Mouse (Mus musculus): ENCODE results near the gene Adamts10. TPM values are rescaled to one million over a fixed set of nuclear protein-coding genes. Genes with fewer than 3 reads are reported as not detected.
A peak's percentile ranks its signal among the peaks of the same experiment; 100 is the strongest.

Gene Adamts10
- polyA plus RNA-seq (2015; fragmentation: Nextera tagmentation; extraction: Ambion mirVana): 5.9 and 8.1 TPM in 2 replicates

- H3K9me3 ChIP-seq (ENCODE audit: control insufficient read depth): no peaks in the 10 kb centered on the region
- 0 out of 2 replicates have a peak, but pooled peaks have one; percentile 5 for TF ChIP-seq CTCF (IDR thresholded peaks at IDR 0.05; ENCODE audit: low read depth)
- under 1% methylated on average over 43 of the region's 44 CpGs for WGBS
- peak; percentile 15; the same call in 1 of the 2 replicates for ATAC-seq
- H3K9ac ChIP-seq (ENCODE audit: low read depth, low read length): peak within 1 kb of the TSS; percentile 62
- no peaks in the 10 kb centered on the region for H3K4me1 ChIP-seq (replicated peaks; ENCODE audit: control insufficient read depth, insufficient read depth, low read length)
- no peaks in the 10 kb centered on the region for H3K27me3 ChIP-seq (replicated peaks; ENCODE audit: control insufficient read depth, insufficient read depth, low read length)
- H3K36me3 ChIP-seq (ENCODE audit: control insufficient read depth, insufficient read depth): no peaks in the 10 kb centered on the region
- peak within 1 kb of the TSS; percentile 54; the same call in 1 of the 2 replicates for H3K27ac ChIP-seq (ENCODE audit: low read depth, low read length)
- peak within 1 kb of the TSS; percentile 63 for H3K4me3 ChIP-seq (ENCODE audit: low read depth, low read length)
- peak within 1 kb of the TSS; percentile 81 for H3K4me2 ChIP-seq (replicated peaks; ENCODE audit: low read depth)
Observed at GRCm38 (mm10) chr17:33523918-33524755, at the start of gene Adamts10. Gene Adamts10 (plus strand): TSS chr17:33524204.

- Histone ChIP-seq H3K9me3 (ENCODE audit: control insufficient read depth) (no peaks in the 10 kb centered on the region), H3K4me2 (replicated peaks; ENCODE audit: low read depth) (no peak overlapping the region), H3K36me3 (ENCODE audit: control insufficient read depth, insufficient read depth) (no peaks in the 10 kb centered on the region), H3K27me3 (replicated peaks; ENCODE audit: control insufficient read depth, insufficient read depth, low read length) (no peaks in the 10 kb centered on the region), H3K4me1 (replicated peaks; ENCODE audit: control insufficient read depth, insufficient read depth, low read length) (no peaks in the 10 kb centered on the region), H3K27ac (ENCODE audit: low read depth, low read length) (no peak overlapping the region), H3K9ac (ENCODE audit: low read depth, low read length) (no peak overlapping the region), H3K4me3 (ENCODE audit: low read depth, low read length) (no peak overlapping the region)
- 28% methylated on average over 6 of the region's 6 CpGs for WGBS
- no peak for TF ChIP-seq CTCF (IDR thresholded peaks at IDR 0.05; ENCODE audit: low read depth)
- no peak for ATAC-seq
Observed at GRCm38 (mm10) chr17:33484020-33484419, 40.0 kb upstream of the Adamts10 start.

- Histone ChIP-seq H3K4me2 (replicated peaks; ENCODE audit: low read depth) (no peak overlapping the region), H3K27me3 (replicated peaks; ENCODE audit: control insufficient read depth, insufficient read depth, low read length) (no peaks in the 10 kb centered on the region), H3K4me1 (replicated peaks; ENCODE audit: control insufficient read depth, insufficient read depth, low read length) (no peaks in the 10 kb centered on the region), H3K4me3 (ENCODE audit: low read depth, low read length) (no peak overlapping the region), H3K9me3 (ENCODE audit: control insufficient read depth) (no peaks in the 10 kb centered on the region), H3K9ac (ENCODE audit: low read depth, low read length) (no peak overlapping the region), H3K27ac (ENCODE audit: low read depth, low read length) (no peak overlapping the region), H3K36me3 (ENCODE audit: control insufficient read depth, insufficient read depth) (no peaks in the 10 kb centered on the region)
- TF ChIP-seq CTCF (IDR thresholded peaks at IDR 0.05; ENCODE audit: low read depth): no peak
- no peak for ATAC-seq
- 76% methylated on average over 2 of the region's 2 CpGs for WGBS
Observed at GRCm38 (mm10) chr17:33487211-33487610, 36.8 kb upstream of the Adamts10 start.

GRCm38 (mm10) chr17:33487652-33488051 lies 36.4 kb upstream of the Adamts10 start:
- Histone ChIP-seq H3K9me3 (ENCODE audit: control insufficient read depth) (no peaks in the 10 kb centered on the region), H3K27ac (ENCODE audit: low read depth, low read length) (no peak overlapping the region), H3K4me3 (ENCODE audit: low read depth, low read length) (no peak overlapping the region), H3K4me2 (replicated peaks; ENCODE audit: low read depth) (no peak overlapping the region), H3K4me1 (replicated peaks; ENCODE audit: control insufficient read depth, insufficient read depth, low read length) (no peaks in the 10 kb centered on the region), H3K9ac (ENCODE audit: low read depth, low read length) (no peak overlapping the region), H3K36me3 (ENCODE audit: control insufficient read depth, insufficient read depth) (no peaks in the 10 kb centered on the region), H3K27me3 (replicated peaks; ENCODE audit: control insufficient read depth, insufficient read depth, low read length) (no peaks in the 10 kb centered on the region)
- whole genome bisulfite sequencing: 100% methylated on average over 1 of the region's 1 CpGs
- no peak for TF ChIP-seq CTCF (IDR thresholded peaks at IDR 0.05; ENCODE audit: low read depth)
- ATAC-seq: no peak

GRCm38 (mm10) chr17:33491371-33491770 lies 32.6 kb upstream of the Adamts10 start:
- H3K27ac ChIP-seq (ENCODE audit: low read depth, low read length): no peak overlapping the region
- ATAC-seq: no peak
- no peak overlapping the region for H3K4me3 ChIP-seq (ENCODE audit: low read depth, low read length)
- no peak overlapping the region for H3K4me2 ChIP-seq (replicated peaks; ENCODE audit: low read depth)
- no peaks in the 10 kb centered on the region for H3K9me3 ChIP-seq (ENCODE audit: control insufficient read depth)
- 97% methylated on average over 2 of the region's 2 CpGs for WGBS
- H3K27me3 ChIP-seq (replicated peaks; ENCODE audit: control insufficient read depth, insufficient read depth, low read length): no peaks in the 10 kb centered on the region
- H3K9ac ChIP-seq (ENCODE audit: low read depth, low read length): no peak overlapping the region
- no peaks in the 10 kb centered on the region for H3K4me1 ChIP-seq (replicated peaks; ENCODE audit: control insufficient read depth, insufficient read depth, low read length)
- no peaks in the 10 kb centered on the region for H3K36me3 ChIP-seq (ENCODE audit: control insufficient read depth, insufficient read depth)
- no peak for TF ChIP-seq CTCF (IDR thresholded peaks at IDR 0.05; ENCODE audit: low read depth)

GRCm38 (mm10) chr17:33493065-33493464 lies 30.9 kb upstream of the Adamts10 start:
- TF ChIP-seq CTCF (IDR thresholded peaks at IDR 0.05; ENCODE audit: low read depth): peak; percentile 74
- Histone ChIP-seq H3K27ac (ENCODE audit: low read depth, low read length) (no peak overlapping the region), H3K9ac (ENCODE audit: low read depth, low read length) (no peak overlapping the region), H3K4me2 (replicated peaks; ENCODE audit: low read depth) (no peak overlapping the region), H3K36me3 (ENCODE audit: control insufficient read depth, insufficient read depth) (no peaks in the 10 kb centered on the region), H3K27me3 (replicated peaks; ENCODE audit: control insufficient read depth, insufficient read depth, low read length) (no peaks in the 10 kb centered on the region), H3K4me3 (ENCODE audit: low read depth, low read length) (no peak overlapping the region), H3K4me1 (replicated peaks; ENCODE audit: control insufficient read depth, insufficient read depth, low read length) (no peaks in the 10 kb centered on the region), H3K9me3 (ENCODE audit: control insufficient read depth) (no peaks in the 10 kb centered on the region)
- ATAC-seq: no peak
- 72% methylated on average over 6 of the region's 6 CpGs for WGBS
